26 mouse cellular contexts compared by ENCODE assay signal in the genomic region with DNA sequence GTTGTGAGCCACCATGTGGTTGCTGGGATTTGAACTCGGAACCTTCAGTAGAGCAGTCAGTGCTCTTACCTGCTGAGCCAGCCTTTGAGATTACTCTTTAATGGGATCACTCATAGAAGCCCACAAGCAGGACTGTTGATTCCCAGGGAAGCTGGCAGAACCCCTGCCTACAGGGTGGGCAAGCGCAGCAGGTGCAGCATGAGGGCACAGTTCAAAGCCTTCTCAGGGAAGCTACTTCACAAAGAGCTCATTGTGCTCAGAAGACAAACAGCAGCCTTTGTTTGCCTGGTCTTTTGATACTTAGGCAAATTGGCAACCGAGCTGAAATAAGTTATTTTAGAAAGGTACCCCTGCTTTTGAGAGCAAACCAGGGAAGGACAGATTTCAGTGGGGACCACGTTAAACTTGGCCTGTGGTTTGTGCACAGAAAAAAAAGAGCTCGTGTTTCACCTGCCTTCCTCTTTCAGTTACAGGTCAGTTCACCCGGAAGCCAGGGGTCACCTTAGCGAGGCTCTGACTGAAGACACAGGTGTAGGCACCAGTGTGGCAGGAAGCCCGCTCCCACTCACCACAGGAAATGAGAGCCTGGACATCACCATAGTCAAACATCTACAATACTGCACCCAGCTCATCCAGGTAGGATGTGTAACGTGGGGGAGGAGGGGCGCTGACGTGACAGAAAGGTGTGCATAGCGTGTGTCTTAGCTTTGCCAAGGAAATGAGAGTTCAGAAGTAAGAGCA. TPM values are rescaled to one million over a fixed set of nuclear protein-coding genes. Genes with fewer than 3 reads are reported as not detected.
DNase-seq lines count a peak whose midpoint lies in the region; ATAC-seq and TF ChIP-seq lines count a peak whose summit lies in the region.
"Had no signal": no experiment of that assay in that cellular context is flagged by ENCODE, and none has a peak within 500 bp of the region (broad histone marks: within the 10 kb centered on the region; RNA-seq: fewer than 3 reads in every experiment).

No protein-coding gene starts in this region.

- no peak overlapping the region for H3K4me3 ChIP-seq in kidney, embryonic 14.5 days (ENCODE audit: low read length)
- H3K4me3 ChIP-seq in thymus, adult 2 months (ENCODE audit: control insufficient read depth, insufficient read depth, low read length): no peak overlapping the region; the same call in 1 of the 2 replicates
- H3K4me3 ChIP-seq: embryonic facial prominence, embryonic 12.5 days; forebrain, embryonic 15.5 days; hindbrain, embryonic 15.5 days; limb, embryonic 12.5 days; liver, embryonic 12.5 days; megakaryocyte, embryonic 14.5 days; midbrain, embryonic 15.5 days; neural tube, embryonic 15.5 days had no signal

- H3K27me3 ChIP-seq in kidney, embryonic 14.5 days (ENCODE audit: control insufficient read depth, insufficient read depth, low read length): no peaks in the 10 kb centered on the region
- H3K27me3 ChIP-seq in thymus, adult 2 months (ENCODE audit: control insufficient read depth, insufficient read depth, low read length): no peaks in the 10 kb centered on the region
- H3K27me3 ChIP-seq: embryonic facial prominence, embryonic 12.5 days; forebrain, embryonic 15.5 days; hindbrain, embryonic 15.5 days; limb, embryonic 12.5 days; liver, embryonic 12.5 days; megakaryocyte, embryonic 14.5 days; midbrain, embryonic 15.5 days; neural tube, embryonic 15.5 days had no signal

- H3K36me3 ChIP-seq in kidney, embryonic 14.5 days (ENCODE audit: control insufficient read depth, insufficient read depth, low read length): no peaks in the 10 kb centered on the region
- peaks cover 6% of the 10 kb centered on the region; the same call in 1 of the 2 replicates for H3K36me3 ChIP-seq in thymus, adult 2 months (ENCODE audit: control insufficient read depth, insufficient read depth, low read length)
- H3K36me3 ChIP-seq: embryonic facial prominence, embryonic 12.5 days; limb, embryonic 12.5 days had no signal

- no peak for ATAC-seq in kidney, embryonic 14.5 days (ENCODE audit: low FRiP score, low TSS enrichment)
- ATAC-seq: forebrain, embryonic 15.5 days; liver, embryonic 12.5 days; midbrain, embryonic 15.5 days had no signal

- no peak overlapping the region for H3K4me2 ChIP-seq in kidney, embryonic 14.5 days (replicated peaks; ENCODE audit: low read depth, low read length)
- H3K4me2 ChIP-seq: embryonic facial prominence, embryonic 12.5 days; forebrain, embryonic 15.5 days; hindbrain, embryonic 15.5 days; limb, embryonic 12.5 days; liver, embryonic 12.5 days; midbrain, embryonic 15.5 days; neural tube, embryonic 15.5 days had no signal

- H3K27ac ChIP-seq in kidney, embryonic 14.5 days (ENCODE audit: low read depth, low read length): peak overlapping the region; percentile 8; the same call in 1 of the 2 replicates
- peak overlapping the region; percentile 84 for H3K27ac ChIP-seq in thymus, adult 2 months (ENCODE audit: control insufficient read depth, insufficient read depth, low read length)
- H3K27ac ChIP-seq: embryonic facial prominence, embryonic 12.5 days; forebrain, embryonic 15.5 days; hindbrain, embryonic 15.5 days; limb, embryonic 12.5 days; liver, embryonic 12.5 days; midbrain, embryonic 15.5 days; neural tube, embryonic 15.5 days had no signal

- no peak for TF ChIP-seq CTCF in thymus, adult 2 months (IDR thresholded peaks at IDR 0.05; ENCODE audit: borderline replicate concordance, control insufficient read depth, extremely low read depth, insufficient read depth, low read length, poor library complexity)

- no peak overlapping the region for H3K9ac ChIP-seq in kidney, embryonic 14.5 days (ENCODE audit: low read depth, low read length)
- H3K9ac ChIP-seq: embryonic facial prominence, embryonic 12.5 days; forebrain, embryonic 15.5 days; hindbrain, embryonic 15.5 days; limb, embryonic 12.5 days; liver, embryonic 12.5 days; midbrain, embryonic 15.5 days; neural tube, embryonic 15.5 days had no signal

- 0 out of 2 replicates have a peak, but pooled peaks cover 2% of the 10 kb centered on the region for H3K4me1 ChIP-seq in kidney, embryonic 14.5 days (ENCODE audit: control insufficient read depth, insufficient read depth, low read length)
- peaks cover 17% of the 10 kb centered on the region for H3K4me1 ChIP-seq in thymus, adult 2 months (replicated peaks; ENCODE audit: control insufficient read depth, insufficient read depth, low read length)
- H3K4me1 ChIP-seq: embryonic facial prominence, embryonic 12.5 days; midbrain, embryonic 15.5 days had no signal

- no peak for TF ChIP-seq POLR2A in thymus, adult 2 months (IDR thresholded peaks at IDR 0.05; ENCODE audit: control insufficient read depth, extremely low read depth, insufficient read depth, low read length, poor library complexity)

- H3K9me3 ChIP-seq in kidney, embryonic 14.5 days (ENCODE audit: control insufficient read depth, low read length): no peaks in the 10 kb centered on the region
- H3K9me3 ChIP-seq: embryonic facial prominence, embryonic 12.5 days; forebrain, embryonic 15.5 days; hindbrain, embryonic 15.5 days; limb, embryonic 12.5 days; liver, embryonic 12.5 days; megakaryocyte, embryonic 14.5 days; midbrain, embryonic 15.5 days; neural tube, embryonic 15.5 days had no signal

- DNase-seq in kidney, postnatal 4 days: no peak
- peak; percentile 59 for DNase-seq in retina, postnatal 1 day
- no peak for DNase-seq in retina, embryonic 14.5 days (ENCODE audit: low spot score)
- peak; percentile 41 for DNase-seq in thymus, adult 2 months
- no peak for DNase-seq in gastrocnemius, postnatal 25 days
- DNase-seq in right cerebral cortex, postnatal 4 days: no peak
- DNase-seq: adrenal gland, adult 8-10 months; cerebellum, adult 9-11 months; gastrocnemius, postnatal 14 days; heart, postnatal 10 days; kidney, adult 18-20 months; kidney, postnatal 36 days; lung, adult 2 months; right cerebral cortex, postnatal 25 days had no signal

- 51% methylated on average over 12 of the region's 12 CpGs for WGBS in kidney, embryonic 14.5 days
- 37% methylated on average over 12 of the region's 12 CpGs for WGBS in thymus, adult 2 months

RNA-seq across cellular contexts. Expression of a gene that starts 31.2 kb away (rescaled TPM):
- not detected in 2 replicates for polyA plus RNA-seq in kidney, embryonic 14.5 days (2014; fragmentation: Nextera tagmentation; extraction: Ambion mirVana)
- polyA plus RNA-seq in thymus, adult 2 months (2012; rRNA removed): not detected in 2 replicates
- total RNA-seq in gastrocnemius, postnatal 25 days (2021): not detected
- total RNA-seq: adrenal gland, adult 8-10 months; gastrocnemius, postnatal 14 days; heart, adult 8-10 months; heart, postnatal 10 days; layer of hippocampus, postnatal 14 days; left cerebral cortex, postnatal 10 days had no signal
- polyA plus RNA-seq: embryonic facial prominence, embryonic 12.5 days; forebrain, embryonic 15.5 days; hindbrain, embryonic 15.5 days; limb, embryonic 12.5 days; lung, adult 2 months; neural tube, embryonic 15.5 days had no signal

RNA-seq across cellular contexts. Expression of a gene that starts 51.9 kb away (rescaled TPM):
- polyA plus RNA-seq in kidney, embryonic 14.5 days (2014; fragmentation: Nextera tagmentation; extraction: Ambion mirVana): 134 and 174 TPM in 2 replicates
- 10.6 and 11.9 TPM in 2 replicates for polyA plus RNA-seq in thymus, adult 2 months (2012; rRNA removed)
- 1 to 10 TPM; 2.3 to 4.9 TPM for total RNA-seq in gastrocnemius, postnatal 25 days (2021)

Comparison
In these comparisons a context has a peak if more than half of its experiments do, and no peak if none do; other contexts are left out.
1. DNase-seq: peak in retina, postnatal 1 day (single experiment) and thymus, adult 2 months (single experiment); none in kidney, postnatal 4 days (0 of 2), retina, embryonic 14.5 days (single experiment), gastrocnemius, postnatal 25 days (single experiment) and right cerebral cortex, postnatal 4 days (single experiment).
2. RNA of a gene that starts 51.9 kb away (polyA plus RNA-seq): 134 to 174 TPM in kidney, embryonic 14.5 days; 10.6 to 11.9 TPM in thymus, adult 2 months; every median in the first group is over 10 times any median in the second.